Mouse (Mus musculus) limb, embryonic 15.5 days (tissue): ENCODE measurements around the gene Gipc2. TPM values are rescaled to one million over a fixed set of nuclear protein-coding genes. Genes with fewer than 3 reads are reported as not detected.

Experiments used
- ATAC-seq: fragments of 200-750 bp; cut with Nextera tagmentation; 2 replicates; pipeline ENCODE4 v1.8.0; 2017; ENCODE audit warnings: low read depth, moderate TSS enrichment; ENCODE audit not compliant: insufficient number of reproducible peaks, low FRiP score, low TSS enrichment
- H3K27ac ChIP-seq: fragments of 300-500 bp; sonication (generic); 2 replicates; pipeline ENCODE4 v1.5.1; 2015; ENCODE audit warnings: moderate library complexity, mild to moderate bottlenecking, inconsistent platforms
- H3K27me3 ChIP-seq: fragments of 300-500 bp; sonication (generic); 2 replicates; pipeline ENCODE4 v1.6.1; 2015; ENCODE audit warnings: inconsistent platforms
- H3K36me3 ChIP-seq: fragments of 300-500 bp; sonication (generic); 2 replicates; pipeline ENCODE4 v1.6.1; 2015; ENCODE audit warnings: inconsistent platforms
- H3K4me1 ChIP-seq: fragments of 300-500 bp; sonication (generic); 2 replicates; pipeline ENCODE4 v1.6.1; 2015; ENCODE audit warnings: inconsistent platforms
- H3K4me2 ChIP-seq: fragments of 300-500 bp; sonication (generic); 2 replicates; pipeline ENCODE4 v1.6.1; 2015; ENCODE audit warnings: mild to moderate bottlenecking, inconsistent platforms
- H3K4me3 ChIP-seq: fragments of 300-500 bp; sonication (generic); 2 replicates; pipeline ENCODE4 v1.5.1; 2015; ENCODE audit warnings: mild to moderate bottlenecking, inconsistent platforms
- H3K9ac ChIP-seq: fragments of 300-500 bp; sonication (generic); 2 replicates; pipeline ENCODE4 v1.6.1; 2015; ENCODE audit warnings: inconsistent platforms
- H3K9me3 ChIP-seq: fragments of 300-500 bp; sonication (generic); 2 replicates; pipeline ENCODE4 v1.6.1; 2016; ENCODE audit warnings: inconsistent platforms
- WGBS: fragments of 180-500 bp; shearing (Covaris S2); methylation state at CpG from one replicate; pipeline ENCODE4 v1.1.7; 2015; 5-methylcytosine and 5-hydroxymethylcytosine counted together
- polyA plus RNA-seq: library from polyadenylated mRNA; unstranded; fragments of >200 nt; fragmentation: Nextera tagmentation; extraction: Ambion mirVana; gene quantifications from 2 replicates; pipeline ENCODE4 v1.2.1, GENCODE M21; 2015

The Gipc2 gene
- polyA plus RNA-seq, 1 experiment from 2014 or later, result 9.1 TPM

GRCm38 (mm10) chr3:152163320-152163719, 2.7 kb downstream of the Gipc2 start:
- H3K27ac ChIP-seq, result no peak overlapping the region
- no peak for ATAC-seq
- H3K9me3 ChIP-seq, result no peaks in the 10 kb centered on the region
- H3K36me3 ChIP-seq, result no peaks in the 10 kb centered on the region
- 85% methylated on average over 8 of the region's 8 CpGs for WGBS
- no peak overlapping the region for H3K9ac ChIP-seq
- peaks cover 21% of the 10 kb centered on the region for H3K4me1 ChIP-seq
- H3K4me3 ChIP-seq, result no peak overlapping the region
- H3K4me2 ChIP-seq, result no peak overlapping the region
- peaks cover 17% of the 10 kb centered on the region for H3K27me3 ChIP-seq

- H3K9ac ChIP-seq, result no peak overlapping the region
- no peaks in the 10 kb centered on the region for H3K36me3 ChIP-seq
- peaks cover 4% of the 10 kb centered on the region for H3K27me3 ChIP-seq
- H3K27ac ChIP-seq, result no peak overlapping the region
- H3K4me3 ChIP-seq, result no peak overlapping the region
- H3K4me1 ChIP-seq, result peaks cover 6% of the 10 kb centered on the region
- ATAC-seq, result no peak
- H3K4me2 ChIP-seq, result no peak overlapping the region
- WGBS, result 51% methylated on average over 4 of the region's 4 CpGs
- H3K9me3 ChIP-seq, result no peaks in the 10 kb centered on the region
These were observed 5.4 kb downstream of the Gipc2 start for GRCm38 (mm10) chr3:152160607-152161006.

GRCm38 (mm10) chr3:152159321-152159720, 6.7 kb downstream of the Gipc2 start:
- ATAC-seq, result no peak
- H3K4me1 ChIP-seq, result no peaks in the 10 kb centered on the region
- H3K27me3 ChIP-seq, result 0 out of 2 replicates have a peak, but pooled peaks cover 4% of the 10 kb centered on the region

GRCm38 (mm10) chr3:152158344-152159291, 7.4 kb downstream of the Gipc2 start:
- no peaks in the 10 kb centered on the region for H3K36me3 ChIP-seq
- ATAC-seq, result no peak
- no peak overlapping the region for H3K27ac ChIP-seq
- WGBS, result 66% methylated on average over 10 of the region's 10 CpGs
- H3K9me3 ChIP-seq, result no peaks in the 10 kb centered on the region
- H3K4me1 ChIP-seq, result no peaks in the 10 kb centered on the region
- H3K4me2 ChIP-seq, result no peak overlapping the region
- H3K9ac ChIP-seq, result no peak overlapping the region
- 0 out of 2 replicates have a peak, but pooled peaks cover 4% of the 10 kb centered on the region for H3K27me3 ChIP-seq
- no peak overlapping the region for H3K4me3 ChIP-seq

More at GRCm38 (mm10) chr3:152159321-152159720, 6.7 kb downstream of the Gipc2 start:
- no peak overlapping the region for H3K4me3 ChIP-seq
- no peak overlapping the region for H3K27ac ChIP-seq
- H3K36me3 ChIP-seq, result no peaks in the 10 kb centered on the region
- H3K9ac ChIP-seq, result no peak overlapping the region
- no peaks in the 10 kb centered on the region for H3K9me3 ChIP-seq
- no peak overlapping the region for H3K4me2 ChIP-seq

- 83% methylated on average over 23 of the region's 23 CpGs for WGBS
- ATAC-seq, result no peak
These were observed 9.1 kb downstream of the Gipc2 start for GRCm38 (mm10) chr3:152156816-152157496.

GRCm38 (mm10) chr3:152155296-152155948, 10.6 kb downstream of the Gipc2 start:
- no peak overlapping the region for H3K9ac ChIP-seq
- H3K27ac ChIP-seq, result no peak overlapping the region
- no peaks in the 10 kb centered on the region for H3K36me3 ChIP-seq
- no peaks in the 10 kb centered on the region for H3K4me1 ChIP-seq
- ATAC-seq, result no peak
- 0 out of 2 replicates have a peak, but pooled peaks cover 4% of the 10 kb centered on the region for H3K27me3 ChIP-seq
- H3K4me2 ChIP-seq, result no peak overlapping the region
- H3K9me3 ChIP-seq, result no peaks in the 10 kb centered on the region
- WGBS, result 46% methylated on average over 11 of the region's 11 CpGs
- no peak overlapping the region for H3K4me3 ChIP-seq

More at GRCm38 (mm10) chr3:152156816-152157496, 9.1 kb downstream of the Gipc2 start:
- H3K4me1 ChIP-seq, result no peaks in the 10 kb centered on the region
- no peaks in the 10 kb centered on the region for H3K9me3 ChIP-seq
- 0 out of 2 replicates have a peak, but pooled peaks cover 4% of the 10 kb centered on the region for H3K27me3 ChIP-seq
- H3K27ac ChIP-seq, result no peak overlapping the region
- H3K4me2 ChIP-seq, result no peak overlapping the region
- H3K36me3 ChIP-seq, result no peaks in the 10 kb centered on the region
- H3K9ac ChIP-seq, result no peak overlapping the region
- no peak overlapping the region for H3K4me3 ChIP-seq

- H3K4me1 ChIP-seq, result no peaks in the 10 kb centered on the region
- ATAC-seq, result no peak
- no peak overlapping the region for H3K4me3 ChIP-seq
- no peak overlapping the region for H3K9ac ChIP-seq
- no peak overlapping the region for H3K4me2 ChIP-seq
- H3K9me3 ChIP-seq, result no peaks in the 10 kb centered on the region
- WGBS, result 86% methylated on average over 5 of the region's 5 CpGs
- H3K36me3 ChIP-seq, result no peaks in the 10 kb centered on the region
- H3K27me3 ChIP-seq, result 0 out of 2 replicates have a peak, but pooled peaks cover 4% of the 10 kb centered on the region
- no peak overlapping the region for H3K27ac ChIP-seq
These were observed 11.9 kb downstream of the Gipc2 start for GRCm38 (mm10) chr3:152154095-152154494.

- 94% methylated on average over 2 of the region's 2 CpGs for WGBS
These were observed 12.9 kb downstream of the Gipc2 start for GRCm38 (mm10) chr3:152153152-152153551.

GRCm38 (mm10) chr3:152152483-152152804, 13.6 kb downstream of the Gipc2 start:
- Histone ChIP-seq H3K9me3 (no peaks in the 10 kb centered on the region), H3K4me3 (no peak overlapping the region), H3K27ac (no peak overlapping the region), H3K9ac (no peak overlapping the region), H3K4me1 (no peaks in the 10 kb centered on the region), H3K27me3 (0 out of 2 replicates have a peak, but pooled peaks cover 4% of the 10 kb centered on the region), H3K4me2 (no peak overlapping the region), H3K36me3 (no peaks in the 10 kb centered on the region)
- ATAC-seq, result no peak
- WGBS, result 94% methylated on average over 1 of the region's 1 CpGs

More at GRCm38 (mm10) chr3:152153152-152153551, 12.9 kb downstream of the Gipc2 start:
- H3K9me3 ChIP-seq, result no peaks in the 10 kb centered on the region
- no peaks in the 10 kb centered on the region for H3K4me1 ChIP-seq
- H3K4me2 ChIP-seq, result no peak overlapping the region
- no peak for ATAC-seq
- H3K9ac ChIP-seq, result no peak overlapping the region
- no peak overlapping the region for H3K27ac ChIP-seq
- H3K36me3 ChIP-seq, result no peaks in the 10 kb centered on the region
- 0 out of 2 replicates have a peak, but pooled peaks cover 4% of the 10 kb centered on the region for H3K27me3 ChIP-seq
- H3K4me3 ChIP-seq, result no peak overlapping the region

GRCm38 (mm10) chr3:152151725-152152482, 14.1 kb downstream of the Gipc2 start:
- no peaks in the 10 kb centered on the region for H3K9me3 ChIP-seq
- no peak for ATAC-seq
- H3K4me1 ChIP-seq, result no peaks in the 10 kb centered on the region
- H3K27ac ChIP-seq, result no peak overlapping the region
- H3K27me3 ChIP-seq, result 0 out of 2 replicates have a peak, but pooled peaks cover 4% of the 10 kb centered on the region
- no peak overlapping the region for H3K9ac ChIP-seq
- no peaks in the 10 kb centered on the region for H3K36me3 ChIP-seq
- 58% methylated on average over 29 of the region's 29 CpGs for WGBS
- H3K4me3 ChIP-seq, result no peak overlapping the region
- H3K4me2 ChIP-seq, result 0 out of 2 replicates have a peak overlapping the region, but pooled peaks have one; percentile 17

- Histone ChIP-seq H3K4me1 (peaks cover 4% of the 10 kb centered on the region; the same call in 1 of the 2 replicates), H3K4me3 (no peak overlapping the region), H3K9ac (no peak overlapping the region), H3K4me2 (no peak overlapping the region), H3K9me3 (no peaks in the 10 kb centered on the region), H3K27ac (no peak overlapping the region), H3K27me3 (no peaks in the 10 kb centered on the region), H3K36me3 (no peaks in the 10 kb centered on the region)
- WGBS, result 44% methylated on average over 3 of the region's 3 CpGs
- no peak for ATAC-seq
These were observed 16.2 kb downstream of the Gipc2 start for GRCm38 (mm10) chr3:152149863-152150262.
